Mouse (Mus musculus): ENCODE results near the gene Tmem243. TPM values are rescaled to one million over a fixed set of nuclear protein-coding genes. Genes with fewer than 3 reads are reported as not detected.

Tmem243 gene
- polyA plus RNA-seq, 1 experiment from 2014 or later, result 19.3 TPM

DNA sequence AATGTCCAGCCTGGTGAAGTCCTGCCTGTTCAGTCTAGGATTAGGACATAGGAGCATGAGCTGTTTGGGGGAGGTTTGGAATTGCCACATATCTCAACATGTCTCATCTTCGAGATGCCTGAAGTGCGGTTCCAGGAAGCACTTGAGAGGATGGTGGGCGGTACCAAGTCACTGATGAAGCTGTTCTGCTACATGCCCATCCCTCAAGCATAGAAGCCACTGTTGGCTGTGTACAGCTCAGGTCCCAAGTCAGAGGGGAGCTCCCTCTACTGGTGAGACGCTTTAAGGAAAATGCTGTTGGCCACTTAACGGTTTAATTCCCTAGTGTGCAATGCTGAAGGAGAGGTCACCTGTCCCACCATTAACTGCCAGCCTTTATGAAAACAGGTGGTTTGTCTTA lies 11.3 kb downstream of the Tmem243 start:
- WGBS, result 23% methylated on average over 5 of the region's 5 CpGs
- Histone ChIP-seq H3K27me3 (replicated peaks; ENCODE audit: low read depth, poor library complexity, severe bottlenecking) (no peaks in the 10 kb centered on the region), H3K36me3 (replicated peaks) (peaks cover 12% of the 10 kb centered on the region; the same call in 1 of the 2 replicates), H3K4me1 (peaks cover 5% of the 10 kb centered on the region), H3K27ac (replicated peaks) (no peak overlapping the region), H3K4me3 (no peak overlapping the region), H3K9me3 (no peaks in the 10 kb centered on the region)
- peak; percentile 52 for DNase-seq (ENCODE audit: low spot score)

DNA sequence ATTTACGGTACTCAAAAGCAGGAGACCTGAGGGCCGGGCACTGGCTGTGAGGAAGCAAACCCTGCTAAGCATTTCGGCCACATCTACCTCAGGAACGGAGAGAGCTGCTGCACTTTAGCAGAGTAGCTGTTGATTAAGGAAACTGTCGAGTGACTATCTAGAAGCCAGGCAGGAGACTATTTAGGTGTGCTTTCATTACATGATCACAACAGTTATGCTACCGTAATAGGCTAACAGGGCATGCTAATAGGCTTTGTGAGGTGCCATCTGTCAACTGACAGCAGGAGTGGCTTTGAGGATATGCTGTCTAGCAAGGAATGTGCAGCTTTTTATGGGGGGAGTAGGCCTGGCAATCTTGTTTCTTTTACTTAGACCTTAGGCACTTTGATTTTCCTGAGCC lies 13.7 kb downstream of the Tmem243 start:
- Histone ChIP-seq H3K36me3 (replicated peaks) (peaks cover 33% of the 10 kb centered on the region), H3K27me3 (replicated peaks; ENCODE audit: low read depth, poor library complexity, severe bottlenecking) (no peaks in the 10 kb centered on the region), H3K27ac (replicated peaks) (no peak overlapping the region), H3K9me3 (no peaks in the 10 kb centered on the region), H3K4me1 (no peaks in the 10 kb centered on the region), H3K4me3 (no peak overlapping the region)
- WGBS, result 62% methylated on average over 6 of the region's 6 CpGs
- no peak for DNase-seq (ENCODE audit: low spot score)

DNA sequence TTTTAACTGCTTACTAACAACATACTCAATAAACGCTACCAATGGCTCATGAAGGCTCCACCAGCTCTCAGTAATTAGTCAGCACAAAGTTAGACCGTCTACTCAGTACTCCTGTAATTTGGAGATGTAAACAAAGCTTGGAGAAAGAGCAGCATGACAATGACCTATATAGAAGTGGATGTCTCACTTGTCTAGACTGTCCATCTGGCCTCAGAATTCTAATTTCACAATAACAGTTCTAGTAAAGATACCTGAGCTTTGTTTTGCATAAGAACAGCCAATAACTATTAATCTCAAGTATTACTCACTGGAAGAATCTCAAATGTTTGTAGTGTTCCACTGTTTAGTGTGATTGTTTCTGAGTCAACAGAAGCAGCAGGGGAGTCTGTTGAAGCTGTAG lies 23.7 kb downstream of the Tmem243 start:
- Histone ChIP-seq H3K36me3 (replicated peaks) (peaks cover 99% of the 10 kb centered on the region), H3K27me3 (replicated peaks; ENCODE audit: low read depth, poor library complexity, severe bottlenecking) (no peaks in the 10 kb centered on the region), H3K9me3 (no peaks in the 10 kb centered on the region), H3K4me1 (no peaks in the 10 kb centered on the region), H3K27ac (replicated peaks) (no peak overlapping the region), H3K4me3 (no peak overlapping the region)
- DNase-seq (ENCODE audit: low spot score), result no peak
- WGBS, result 92% methylated on average over 2 of the region's 2 CpGs

DNA sequence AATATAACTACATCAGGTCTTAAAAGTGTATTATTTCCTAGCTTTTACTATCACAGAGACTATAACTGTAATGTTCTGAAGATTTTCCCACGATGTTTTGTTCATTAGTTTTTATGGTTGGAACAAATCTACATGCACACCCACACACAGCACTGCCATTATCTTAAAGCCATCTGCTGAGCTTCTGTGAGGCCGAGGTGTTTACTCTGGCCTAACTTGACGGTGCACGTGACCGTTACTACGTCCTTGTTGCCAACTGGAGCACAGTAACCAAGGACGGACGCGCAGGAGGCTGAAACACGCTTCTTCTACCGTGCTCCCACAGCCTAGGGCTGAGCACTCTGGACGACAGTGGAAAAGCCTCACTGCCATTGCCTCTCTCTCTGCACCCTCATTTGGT lies 28.1 kb downstream of the Tmem243 start:
- Histone ChIP-seq H3K27ac (replicated peaks) (no peak overlapping the region), H3K9me3 (no peaks in the 10 kb centered on the region), H3K4me1 (no peaks in the 10 kb centered on the region), H3K36me3 (replicated peaks) (peaks cover 82% of the 10 kb centered on the region), H3K27me3 (replicated peaks; ENCODE audit: low read depth, poor library complexity, severe bottlenecking) (no peaks in the 10 kb centered on the region), H3K4me3 (no peak overlapping the region)
- WGBS, result 94% methylated on average over 12 of the region's 12 CpGs
- no peak for DNase-seq (ENCODE audit: low spot score)

DNA sequence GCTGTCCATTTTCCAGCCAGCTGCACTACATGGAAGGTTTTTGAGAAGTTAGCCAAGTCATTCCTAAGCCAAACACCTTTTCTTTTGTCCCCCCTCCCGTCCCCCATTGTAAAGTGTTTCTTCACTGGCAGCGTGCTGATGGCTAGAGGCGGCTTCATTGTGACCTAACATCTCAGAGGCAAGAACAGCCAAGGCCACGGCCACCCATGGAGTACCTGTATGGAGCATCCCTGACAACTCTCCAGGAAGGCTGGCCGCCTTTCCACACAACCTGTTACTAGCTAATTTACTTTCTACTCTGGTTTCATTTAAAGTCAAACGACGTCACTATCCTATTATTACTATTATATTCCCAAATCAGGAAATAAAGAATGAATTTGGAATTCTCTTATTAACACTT lies 31.3 kb downstream of the Tmem243 start:
- H3K4me1 ChIP-seq, result no peaks in the 10 kb centered on the region
- WGBS, result 90% methylated on average over 7 of the region's 7 CpGs
- DNase-seq (ENCODE audit: low spot score), result no peak
- H3K27ac ChIP-seq (replicated peaks), result no peak overlapping the region
- H3K36me3 ChIP-seq (replicated peaks), result peaks cover 78% of the 10 kb centered on the region
- H3K4me3 ChIP-seq, result no peak overlapping the region
- no peaks in the 10 kb centered on the region for H3K9me3 ChIP-seq
- no peaks in the 10 kb centered on the region for H3K27me3 ChIP-seq (replicated peaks; ENCODE audit: low read depth, poor library complexity, severe bottlenecking)

GRCm38 (mm10) chr5:9135588-9135987 lies 35.1 kb downstream of the Tmem243 start:
- no peak for DNase-seq (ENCODE audit: low spot score)

DNA sequence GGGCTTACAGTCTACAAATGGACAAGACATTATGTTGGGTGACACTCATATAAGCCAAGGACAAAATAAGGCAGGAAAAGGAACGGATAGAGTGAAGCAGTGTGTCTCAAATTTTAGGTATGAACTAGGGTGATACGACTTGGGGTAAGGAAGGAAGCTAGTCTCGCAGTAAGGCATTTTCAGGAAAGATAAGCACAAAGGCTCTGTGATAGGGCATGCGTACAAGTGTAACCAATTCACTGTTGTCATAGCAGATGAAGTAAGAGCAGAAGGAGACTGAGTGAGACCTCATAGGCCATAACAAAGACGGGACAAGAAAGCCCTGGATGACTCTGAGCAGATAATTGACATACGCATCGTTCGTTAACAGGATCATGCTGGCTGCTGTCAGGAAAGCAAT lies 40.3 kb downstream of the Tmem243 start:
- WGBS, result 93% methylated on average over 8 of the region's 8 CpGs
- no peak overlapping the region for H3K4me3 ChIP-seq
- no peak overlapping the region for H3K27ac ChIP-seq (replicated peaks)
- H3K4me1 ChIP-seq, result no peaks in the 10 kb centered on the region
- DNase-seq (ENCODE audit: low spot score), result no peak
- no peaks in the 10 kb centered on the region for H3K27me3 ChIP-seq (replicated peaks; ENCODE audit: low read depth, poor library complexity, severe bottlenecking)
- peaks cover 85% of the 10 kb centered on the region for H3K36me3 ChIP-seq (replicated peaks)
- H3K9me3 ChIP-seq, result no peaks in the 10 kb centered on the region

More at GRCm38 (mm10) chr5:9135588-9135987, 35.1 kb downstream of the Tmem243 start:
- no peaks in the 10 kb centered on the region for H3K27me3 ChIP-seq (replicated peaks; ENCODE audit: low read depth, poor library complexity, severe bottlenecking)
- H3K36me3 ChIP-seq (replicated peaks), result peaks cover 76% of the 10 kb centered on the region
- H3K9me3 ChIP-seq, result no peaks in the 10 kb centered on the region
- 74% methylated on average over 3 of the region's 3 CpGs for WGBS
- no peak overlapping the region for H3K27ac ChIP-seq (replicated peaks)
- no peaks in the 10 kb centered on the region for H3K4me1 ChIP-seq
- H3K4me3 ChIP-seq, result no peak overlapping the region

DNA sequence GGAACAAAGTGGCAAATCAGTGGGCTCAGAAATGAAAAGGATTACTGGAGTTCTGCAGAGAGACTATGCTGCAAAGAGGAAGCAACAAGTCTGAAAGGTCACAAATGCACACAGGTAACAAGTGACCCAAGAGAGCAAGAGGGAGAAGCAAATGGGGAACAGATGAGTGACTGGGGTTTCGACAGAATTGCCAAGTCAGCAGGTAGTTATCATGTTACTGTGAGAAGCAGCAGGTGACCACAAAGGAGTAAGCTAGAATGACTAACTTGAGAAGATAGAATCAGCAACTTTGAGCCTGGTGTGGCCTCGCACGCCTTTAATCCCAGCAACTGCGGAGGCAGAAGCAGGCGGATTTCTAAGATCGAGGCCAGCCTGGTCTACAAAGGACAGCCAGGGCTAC lies 41.9 kb downstream of the Tmem243 start:
- Histone ChIP-seq H3K27ac (replicated peaks) (no peak overlapping the region), H3K9me3 (no peaks in the 10 kb centered on the region), H3K4me1 (no peaks in the 10 kb centered on the region), H3K27me3 (replicated peaks; ENCODE audit: low read depth, poor library complexity, severe bottlenecking) (no peaks in the 10 kb centered on the region), H3K4me3 (no peak overlapping the region), H3K36me3 (replicated peaks) (peaks cover 84% of the 10 kb centered on the region)
- no peak for DNase-seq (ENCODE audit: low spot score)
- 85% methylated on average over 6 of the region's 6 CpGs for WGBS

DNA sequence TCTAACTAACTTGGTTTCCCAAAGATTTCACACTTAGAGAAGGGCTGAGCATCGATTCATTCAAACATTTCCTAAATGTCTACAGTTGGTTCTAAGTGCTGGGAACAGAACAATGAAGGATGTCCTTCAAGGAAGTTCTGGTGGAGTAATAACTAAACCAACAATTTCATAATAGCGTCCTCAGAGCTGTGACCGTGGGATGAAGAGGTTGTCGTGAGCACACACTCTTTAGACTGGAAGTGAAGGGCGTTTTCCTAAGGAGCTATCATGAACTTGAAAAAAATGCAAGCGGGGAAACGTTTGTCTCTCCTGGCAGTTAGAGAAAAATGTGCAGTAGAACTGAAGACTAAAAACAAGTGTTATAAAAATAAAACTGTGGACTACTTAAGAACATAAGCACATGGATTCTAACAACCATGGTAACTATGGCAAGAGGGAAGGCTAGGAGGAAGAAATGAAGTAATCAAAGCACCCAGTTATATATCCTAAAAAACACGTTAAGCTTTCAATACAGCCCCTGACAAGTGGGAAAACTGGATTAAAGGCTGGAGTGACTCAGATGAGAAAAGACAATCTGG lies 48.9 kb downstream of the Tmem243 start:
- Histone ChIP-seq H3K36me3 (replicated peaks) (peaks cover 88% of the 10 kb centered on the region), H3K27me3 (replicated peaks; ENCODE audit: low read depth, poor library complexity, severe bottlenecking) (no peaks in the 10 kb centered on the region), H3K9me3 (no peaks in the 10 kb centered on the region), H3K4me3 (no peak overlapping the region), H3K27ac (replicated peaks) (no peak overlapping the region), H3K4me1 (no peaks in the 10 kb centered on the region)
- 93% methylated on average over 8 of the region's 8 CpGs for WGBS
- DNase-seq (ENCODE audit: low spot score), result no peak

GRCm38 (mm10) chr5:9156746-9157145 lies 56.3 kb downstream of the Tmem243 start:
- no peaks in the 10 kb centered on the region for H3K9me3 ChIP-seq
- H3K4me1 ChIP-seq, result peaks cover 7% of the 10 kb centered on the region
- H3K27ac ChIP-seq (replicated peaks), result no peak overlapping the region
- no peak overlapping the region for H3K4me3 ChIP-seq
- peaks cover 40% of the 10 kb centered on the region for H3K36me3 ChIP-seq (replicated peaks)
- no peak for DNase-seq (ENCODE audit: low spot score)
- H3K27me3 ChIP-seq (replicated peaks; ENCODE audit: low read depth, poor library complexity, severe bottlenecking), result no peaks in the 10 kb centered on the region

DNA sequence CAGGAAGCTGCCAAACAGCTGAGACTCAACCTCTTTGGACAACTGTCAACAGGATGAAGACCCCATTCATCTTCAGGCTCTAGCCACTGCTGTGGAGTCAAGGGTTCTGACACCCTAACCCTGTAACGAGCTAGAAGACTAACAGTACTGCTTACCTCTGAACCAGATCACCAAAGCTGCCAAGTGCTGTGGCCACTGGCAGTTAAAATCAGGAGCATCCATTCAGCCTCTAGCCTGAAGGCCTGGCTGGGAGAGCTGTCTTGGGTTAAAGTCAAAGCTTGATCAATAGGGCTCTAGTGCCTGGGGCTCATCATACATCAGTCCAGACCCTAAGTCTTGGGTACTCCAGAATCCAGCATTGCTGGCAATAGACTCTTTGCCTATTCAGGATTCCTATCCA lies 56.9 kb downstream of the Tmem243 start:
- Histone ChIP-seq H3K9me3 (no peaks in the 10 kb centered on the region), H3K4me1 (peaks cover 9% of the 10 kb centered on the region), H3K27me3 (replicated peaks; ENCODE audit: low read depth, poor library complexity, severe bottlenecking) (no peaks in the 10 kb centered on the region), H3K4me3 (no peak overlapping the region), H3K27ac (replicated peaks) (no peak overlapping the region), H3K36me3 (replicated peaks) (peaks cover 35% of the 10 kb centered on the region)
- WGBS, result 89% methylated on average over 1 of the region's 1 CpGs
- DNase-seq (ENCODE audit: low spot score), result no peak

DNA sequence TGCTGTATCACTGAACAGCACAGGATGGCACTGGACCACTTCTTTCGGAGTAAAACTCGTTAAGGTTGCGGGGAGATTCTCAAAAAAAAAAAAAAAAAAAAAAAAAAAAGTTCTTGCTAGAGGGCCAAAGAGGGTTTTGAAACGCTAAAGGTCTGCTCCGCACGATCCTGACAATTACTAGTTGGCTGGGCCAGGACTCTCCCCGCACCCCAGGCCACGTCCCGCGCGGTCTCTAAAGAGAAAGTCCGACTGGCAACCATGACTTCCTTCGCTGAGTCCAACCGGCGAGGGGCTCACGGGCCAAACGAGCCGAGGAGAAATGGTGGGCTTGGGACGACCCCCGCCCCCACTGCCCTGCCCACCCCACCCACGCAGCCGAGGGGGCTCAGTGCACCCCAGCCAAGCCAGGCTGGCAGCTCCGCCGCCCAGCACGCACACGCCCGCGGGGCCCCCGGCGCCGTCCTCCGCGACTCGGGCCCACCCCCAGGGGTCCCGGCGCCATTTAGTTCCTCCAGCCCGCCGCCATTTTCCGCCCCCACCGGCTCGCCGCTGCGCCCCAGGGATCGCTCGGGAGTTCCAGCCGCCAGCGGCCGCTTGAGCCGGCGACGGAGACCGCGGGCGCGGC lies 60.5 kb downstream of the Tmem243 start:
- peak overlapping the region; percentile 93 for H3K4me3 ChIP-seq
- no peaks in the 10 kb centered on the region for H3K9me3 ChIP-seq
- H3K27me3 ChIP-seq (replicated peaks; ENCODE audit: low read depth, poor library complexity, severe bottlenecking), result no peaks in the 10 kb centered on the region
- H3K4me1 ChIP-seq, result peaks cover 13% of the 10 kb centered on the region
- H3K36me3 ChIP-seq (replicated peaks), result peaks cover 14% of the 10 kb centered on the region
- H3K27ac ChIP-seq (replicated peaks), result peak overlapping the region; percentile 99
- DNase-seq (ENCODE audit: low spot score), result no peak
- under 1% methylated on average over 55 of the region's 55 CpGs for WGBS

DNA sequence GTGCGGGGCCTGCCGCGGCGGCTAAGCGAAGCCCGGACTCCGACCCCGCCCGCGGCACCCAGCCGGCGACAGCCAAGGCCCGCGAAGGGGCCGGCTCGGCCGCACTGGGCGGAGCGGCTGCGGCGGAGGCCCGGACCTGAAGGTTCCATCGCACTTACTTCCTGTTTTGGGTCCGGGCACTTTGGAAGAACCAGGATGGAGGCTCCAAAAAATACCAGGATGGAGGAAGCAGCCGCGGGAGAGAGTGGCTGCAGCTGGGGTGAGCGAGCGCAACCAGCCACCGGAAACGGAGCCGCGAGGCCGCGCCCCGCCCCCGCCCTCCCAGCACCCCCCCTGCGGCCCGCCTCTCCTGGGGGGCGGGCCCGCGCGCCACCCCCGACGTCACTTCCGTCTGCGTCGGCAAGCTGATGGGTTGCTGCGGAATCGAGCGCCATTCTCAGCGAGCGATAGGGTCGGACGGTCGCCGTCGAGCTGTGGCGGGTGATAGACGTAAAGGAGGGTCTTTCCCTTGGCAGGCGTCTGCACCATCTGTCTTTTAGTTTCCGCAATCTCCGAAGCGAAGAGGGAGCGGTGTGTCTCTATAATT lies 61.1 kb downstream of the Tmem243 start, which contains the start of gene Dmtf1:
Gene Dmtf1, minus strand, starts transcription at position 321 of the 586 bp plus-strand sequence.
- Histone ChIP-seq H3K4me3 (peak within 1 kb of the TSS; percentile 93), H3K27ac (replicated peaks) (peak within 1 kb of the TSS; percentile 99), H3K9me3 (no peaks in the 10 kb centered on the region), H3K4me1 (peaks cover 13% of the 10 kb centered on the region), H3K27me3 (replicated peaks; ENCODE audit: low read depth, poor library complexity, severe bottlenecking) (no peaks in the 10 kb centered on the region), H3K36me3 (replicated peaks) (peaks cover 14% of the 10 kb centered on the region)
- WGBS, result under 1% methylated on average over 64 of the region's 64 CpGs
- DNase-seq (ENCODE audit: low spot score), result peak; percentile 97
